Mouse (Mus musculus) midbrain, embryonic 16.5 days (tissue): Measurements from ENCODE around the gene Tldc2. TPM values are rescaled to one million over a fixed set of nuclear protein-coding genes. Genes with fewer than 3 reads are reported as not detected.

Source experiments
- ATAC-seq: fragments of 200-750 bp; cut with Nextera tagmentation; 2 replicates; pipeline ENCODE4 v1.8.0; 2017; ENCODE audit warnings: moderate TSS enrichment
- H3K27ac ChIP-seq: fragments of 300-500 bp; sonication (generic); 2 replicates; pipeline ENCODE4 v1.5.1; 2014; ENCODE audit warnings: mild to moderate bottlenecking, low read length, mixed read lengths
- H3K27me3 ChIP-seq: fragments of 300-500 bp; sonication (generic); 2 replicates; pipeline ENCODE4 v1.6.1; 2014; ENCODE audit warnings: low read depth, low read length, mixed read lengths; ENCODE audit not compliant: control insufficient read depth, insufficient read depth
- H3K36me3 ChIP-seq: fragments of 300-500 bp; sonication (generic); 2 replicates; pipeline ENCODE4 v1.6.1; 2014; ENCODE audit warnings: mild to moderate bottlenecking, low read length, moderate library complexity, mixed read lengths; ENCODE audit not compliant: control insufficient read depth, insufficient read depth
- H3K4me1 ChIP-seq: fragments of 300-500 bp; sonication (generic); 2 replicates; pipeline ENCODE4 v1.6.1; 2014; ENCODE audit warnings: mild to moderate bottlenecking, low read length, mixed read lengths; ENCODE audit not compliant: control insufficient read depth, insufficient read depth
- H3K4me2 ChIP-seq: fragments of 300-500 bp; sonication (generic); 2 replicates; pipeline ENCODE4 v1.6.1; 2014; ENCODE audit warnings: mild to moderate bottlenecking, low read length, mixed read lengths
- H3K4me3 ChIP-seq: fragments of 300-500 bp; sonication (generic); 2 replicates; pipeline ENCODE4 v1.5.1; 2014; ENCODE audit warnings: low read depth, mild to moderate bottlenecking, low read length, moderate library complexity, mixed read lengths
- H3K9ac ChIP-seq: fragments of 300-500 bp; sonication (generic); 2 replicates; pipeline ENCODE4 v1.6.1; 2014; ENCODE audit warnings: low read depth, low read length, mixed read lengths
- H3K9me3 ChIP-seq: fragments of 300-500 bp; sonication (generic); replicated peaks from 2 replicates; pipeline ENCODE4 v1.6.1; 2014; ENCODE audit warnings: mild to moderate bottlenecking, low read length, mixed read lengths; ENCODE audit not compliant: control insufficient read depth, poor library complexity, severe bottlenecking
- WGBS: fragments of 180-500 bp; shearing (Covaris S2); extraction: QIAGEN DNeasy Blood & Tissue Kit; methylation state at CpG from one replicate; pipeline ENCODE4 v1.1.7; 2014; 5-methylcytosine and 5-hydroxymethylcytosine counted together
- polyA plus RNA-seq: library from polyadenylated mRNA; unstranded; fragments of >200 nt; fragmentation: Nextera tagmentation; extraction: Ambion mirVana; gene quantifications from 2 replicates; pipeline ENCODE4 v1.2.1, GENCODE M21; 2015

The Tldc2 gene
- polyA plus RNA-seq, 1 experiment from 2014 or later: not detected

DNA sequence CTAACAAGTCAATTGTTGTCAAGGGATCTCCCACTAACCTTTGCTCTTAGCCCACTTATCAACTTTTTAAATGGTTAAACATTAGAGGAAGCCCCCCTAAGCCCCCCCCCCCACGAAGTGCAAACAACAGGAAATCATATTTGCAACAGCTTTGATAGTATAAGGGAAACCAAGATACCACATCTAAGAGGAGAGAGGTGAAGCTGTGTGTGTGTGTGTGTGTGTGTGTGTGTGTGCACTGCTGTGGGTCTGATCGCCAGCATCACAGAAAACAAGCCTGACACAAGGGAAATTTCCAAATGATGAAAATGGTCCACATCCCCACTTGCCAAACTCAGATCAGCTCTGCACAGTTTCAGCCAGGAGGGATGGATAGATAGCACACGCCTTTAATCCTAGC lies 32.2 kb downstream of the Tldc2 start:
- Histone ChIP-seq H3K4me1 (no peaks in the 10 kb centered on the region), H3K27me3 (no peaks in the 10 kb centered on the region), H3K36me3 (peaks cover under 1% of the 10 kb centered on the region; the same call in 1 of the 2 replicates), H3K9ac (no peak overlapping the region), H3K27ac (no peak overlapping the region), H3K4me3 (no peak overlapping the region), H3K9me3 (no peaks in the 10 kb centered on the region), H3K4me2 (no peak overlapping the region)
- ATAC-seq: no peak
- 83% methylated on average over 3 of the region's 3 CpGs for WGBS

- Histone ChIP-seq H3K4me2 (no peak overlapping the region), H3K4me3 (no peak overlapping the region), H3K27ac (no peak overlapping the region), H3K36me3 (no peaks in the 10 kb centered on the region), H3K9me3 (no peaks in the 10 kb centered on the region), H3K4me1 (no peaks in the 10 kb centered on the region), H3K27me3 (no peaks in the 10 kb centered on the region), H3K9ac (no peak overlapping the region)
- ATAC-seq: no peak
- 91% methylated on average over 8 of the region's 8 CpGs for WGBS
Measured at GRCm38 (mm10) chr2:157121766-157122165, 34.9 kb downstream of the Tldc2 start.

GRCm38 (mm10) chr2:157125246-157125645 lies 38.4 kb downstream of the Tldc2 start:
- ATAC-seq: no peak
- Histone ChIP-seq H3K4me2 (no peak overlapping the region), H3K4me1 (no peaks in the 10 kb centered on the region), H3K36me3 (no peaks in the 10 kb centered on the region), H3K9ac (no peak overlapping the region), H3K9me3 (no peaks in the 10 kb centered on the region), H3K27ac (no peak overlapping the region), H3K4me3 (no peak overlapping the region), H3K27me3 (no peaks in the 10 kb centered on the region)
- WGBS: 92% methylated on average over 3 of the region's 3 CpGs

GRCm38 (mm10) chr2:157127370-157127769 lies 40.5 kb downstream of the Tldc2 start:
- Histone ChIP-seq H3K27ac (no peak overlapping the region), H3K9ac (no peak overlapping the region), H3K4me1 (no peaks in the 10 kb centered on the region), H3K4me2 (no peak overlapping the region), H3K9me3 (no peaks in the 10 kb centered on the region), H3K36me3 (no peaks in the 10 kb centered on the region), H3K27me3 (no peaks in the 10 kb centered on the region), H3K4me3 (no peak overlapping the region)
- 79% methylated on average over 3 of the region's 3 CpGs for WGBS
- no peak for ATAC-seq

DNA sequence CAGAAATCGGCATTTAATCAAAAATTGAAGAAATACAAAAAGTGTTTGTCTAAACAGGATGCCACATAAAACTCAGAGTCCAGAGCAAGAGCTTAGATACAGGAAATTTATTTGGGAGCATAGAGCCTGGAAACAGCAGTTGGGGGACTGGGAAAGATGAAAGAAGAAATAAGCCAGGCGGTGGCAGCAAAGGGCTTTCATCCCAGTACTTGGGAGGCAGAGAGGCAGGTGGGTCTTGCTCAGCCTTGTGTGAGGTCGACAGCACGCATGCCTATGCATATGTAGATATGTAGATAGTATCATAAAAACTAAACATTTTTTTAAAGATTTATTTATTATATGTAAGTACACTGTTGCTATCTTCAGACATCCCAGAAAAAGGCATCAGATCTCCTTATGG lies 41.2 kb downstream of the Tldc2 start:
- Histone ChIP-seq H3K9me3 (no peaks in the 10 kb centered on the region), H3K4me2 (no peak overlapping the region), H3K4me3 (no peak overlapping the region), H3K9ac (no peak overlapping the region), H3K4me1 (no peaks in the 10 kb centered on the region), H3K27me3 (no peaks in the 10 kb centered on the region), H3K27ac (no peak overlapping the region), H3K36me3 (no peaks in the 10 kb centered on the region)
- no peak for ATAC-seq
- WGBS: 54% methylated on average over 4 of the region's 4 CpGs

GRCm38 (mm10) chr2:157129096-157129495 lies 42.2 kb downstream of the Tldc2 start:
- 93% methylated on average over 4 of the region's 4 CpGs for WGBS
- Histone ChIP-seq H3K9ac (no peak overlapping the region), H3K4me3 (no peak overlapping the region), H3K4me1 (peaks cover 3% of the 10 kb centered on the region), H3K9me3 (no peaks in the 10 kb centered on the region), H3K27me3 (no peaks in the 10 kb centered on the region), H3K4me2 (no peak overlapping the region), H3K36me3 (no peaks in the 10 kb centered on the region), H3K27ac (no peak overlapping the region)
- ATAC-seq: no peak

GRCm38 (mm10) chr2:157129601-157130164 lies 42.8 kb downstream of the Tldc2 start:
- Histone ChIP-seq H3K4me1 (peaks cover 6% of the 10 kb centered on the region), H3K4me2 (no peak overlapping the region), H3K27ac (no peak overlapping the region), H3K27me3 (no peaks in the 10 kb centered on the region), H3K4me3 (no peak overlapping the region), H3K36me3 (no peaks in the 10 kb centered on the region), H3K9ac (no peak overlapping the region), H3K9me3 (no peaks in the 10 kb centered on the region)
- ATAC-seq: no peak
- WGBS: 87% methylated on average over 11 of the region's 11 CpGs

GRCm38 (mm10) chr2:157130813-157131514 lies 44.1 kb downstream of the Tldc2 start:
- Histone ChIP-seq H3K9ac (no peak overlapping the region), H3K27me3 (no peaks in the 10 kb centered on the region), H3K27ac (no peak overlapping the region), H3K36me3 (no peaks in the 10 kb centered on the region), H3K9me3 (no peaks in the 10 kb centered on the region), H3K4me3 (no peak overlapping the region), H3K4me2 (no peak overlapping the region), H3K4me1 (peaks cover 6% of the 10 kb centered on the region)
- WGBS: 89% methylated on average over 8 of the region's 8 CpGs
- no peak for ATAC-seq

- peaks cover 6% of the 10 kb centered on the region for H3K4me1 ChIP-seq
- H3K9me3 ChIP-seq: no peaks in the 10 kb centered on the region
- no peak for ATAC-seq
- H3K4me3 ChIP-seq: no peak overlapping the region
- H3K27me3 ChIP-seq: no peaks in the 10 kb centered on the region
- no peak overlapping the region for H3K9ac ChIP-seq
- no peak overlapping the region for H3K4me2 ChIP-seq
- WGBS: 91% methylated on average over 1 of the region's 1 CpGs
- no peaks in the 10 kb centered on the region for H3K36me3 ChIP-seq
- no peak overlapping the region for H3K27ac ChIP-seq
Measured at GRCm38 (mm10) chr2:157132086-157132485, 45.2 kb downstream of the Tldc2 start.
